ENCODE assay signal across 8 mouse cellular contexts in the genomic region with DNA sequence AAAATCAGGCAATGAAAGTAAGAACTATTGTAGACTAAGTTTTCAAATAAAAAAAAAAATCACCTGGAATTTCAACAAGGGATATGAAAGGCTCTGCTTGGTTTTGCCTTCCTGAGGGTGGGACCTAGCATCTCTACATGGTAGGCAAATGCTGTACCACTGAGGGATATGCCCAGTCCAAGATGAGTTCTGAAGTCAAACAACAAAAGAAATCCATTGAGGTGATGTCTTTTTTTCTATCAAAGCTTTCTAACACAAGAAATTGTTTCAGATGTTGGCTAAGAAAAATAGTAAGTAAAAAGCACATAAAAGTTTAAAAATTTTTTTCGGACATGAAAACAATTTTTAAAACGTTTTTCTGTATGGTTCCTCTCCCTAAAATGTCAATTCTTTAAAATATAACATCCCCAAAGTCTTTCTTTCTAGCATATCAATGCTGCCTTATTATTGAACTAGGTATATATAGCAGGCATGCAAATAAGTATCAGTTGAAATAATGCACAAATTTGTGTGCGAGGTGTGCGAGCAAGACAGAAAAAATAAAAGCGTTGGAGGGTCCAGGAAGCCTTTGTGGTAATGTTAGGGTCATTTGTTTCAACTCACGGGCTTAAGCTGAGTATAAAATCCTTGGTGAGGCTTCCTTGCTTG. TPM values are rescaled to one million over a fixed set of nuclear protein-coding genes. Genes with fewer than 3 reads are reported as not detected.
DNase-seq lines count a peak whose midpoint lies in the region; ATAC-seq and TF ChIP-seq lines count a peak whose summit lies in the region.

No protein-coding gene starts in this region.

- H3K4me1 ChIP-seq in heart, embryonic 12.5 days (replicated peaks), result no peaks in the 10 kb centered on the region
- H3K4me1 ChIP-seq in ES-Bruce4 (ENCODE audit: control insufficient read depth, insufficient read depth, low read length), result no peaks in the 10 kb centered on the region
- H3K4me1 ChIP-seq in hindbrain, embryonic 10.5 days (replicated peaks), result no peaks in the 10 kb centered on the region; the same call in 1 of the 2 replicates

- TF ChIP-seq EP300 in ES-Bruce4 (IDR thresholded peaks at IDR 0.05; ENCODE audit: insufficient read depth, low read depth, low read length), result no peak

- DNase-seq in heart, postnatal 25 days (ENCODE audit: low spot score), result no peak
- DNase-seq in hindbrain, embryonic 10.5 days (ENCODE audit: low spot score), result no peak
- no peak for DNase-seq in spleen, postnatal 4 days (ENCODE audit: low spot score in 2 of 2)
- no peak for DNase-seq in urinary bladder, postnatal 36 days (ENCODE audit: low spot score in 2 of 2)
- no peak for DNase-seq in left cerebral cortex, adult 9 months (ENCODE audit: low spot score in 2 of 2)

- intact Hi-C loops in heart, postnatal 25 days (cut with DNase I), result loop anchor here (2.0 to 5.0 kb wide), 2 partner anchors 351 to 356 kb away; no protein-coding TSS in a partner anchor

- no peak for TF ChIP-seq POLR2A in ES-Bruce4 (IDR thresholded peaks at IDR 0.05; ENCODE audit: insufficient read depth, low read length)

- no peaks in the 10 kb centered on the region for H3K36me3 ChIP-seq in heart, embryonic 12.5 days
- H3K36me3 ChIP-seq in ES-Bruce4 (ENCODE audit: control insufficient read depth, insufficient read depth, low read length, poor library complexity, severe bottlenecking), result no peaks in the 10 kb centered on the region
- H3K36me3 ChIP-seq in hindbrain, embryonic 10.5 days, result no peaks in the 10 kb centered on the region

- 23% methylated on average over 6 of the region's 6 CpGs for WGBS in heart, embryonic 12.5 days
- WGBS in hindbrain, embryonic 10.5 days, result 24% methylated on average over 6 of the region's 6 CpGs

- no peak for TF ChIP-seq CTCF in ES-Bruce4 (IDR thresholded peaks at IDR 0.05; ENCODE audit: low read depth, low read length)

- no peak overlapping the region for H3K27ac ChIP-seq in heart, embryonic 12.5 days (ENCODE audit: poor library complexity, severe bottlenecking)
- H3K27ac ChIP-seq in ES-Bruce4 (ENCODE audit: insufficient read depth, low read length), result no peak overlapping the region
- peak overlapping the region; percentile 92; the same call in 1 of the 2 replicates for H3K27ac ChIP-seq in hindbrain, embryonic 10.5 days

- H3K4me3 ChIP-seq in heart, embryonic 12.5 days, result peak overlapping the region; percentile 66; the same call in 1 of the 2 replicates
- 0 out of 2 replicates have a peak overlapping the region, but pooled peaks have one; percentile 29 for H3K4me3 ChIP-seq in ES-Bruce4 (ENCODE audit: low read depth, low read length)
- peak overlapping the region; percentile 78 for H3K4me3 ChIP-seq in hindbrain, embryonic 10.5 days

- ATAC-seq in heart, embryonic 12.5 days (ENCODE audit: insufficient number of reproducible peaks, low FRiP score), result no peak; the same call in 1 of the 2 replicates
- peak; percentile 8; the same call in 1 of the 2 replicates for ATAC-seq in megakaryocyte, adult 5-6 weeks (ENCODE audit: poor library complexity, severe bottlenecking)

- peak overlapping the region; percentile 84 for H3K4me2 ChIP-seq in heart, embryonic 12.5 days

- H3K27me3 ChIP-seq in heart, embryonic 12.5 days (replicated peaks), result no peaks in the 10 kb centered on the region
- H3K27me3 ChIP-seq in ES-Bruce4 (ENCODE audit: control insufficient read depth, insufficient read depth, low read length, poor library complexity, severe bottlenecking), result no peaks in the 10 kb centered on the region
- H3K27me3 ChIP-seq in hindbrain, embryonic 10.5 days (ENCODE audit: insufficient read depth, poor library complexity, severe bottlenecking), result no peaks in the 10 kb centered on the region

- H3K9me3 ChIP-seq in heart, embryonic 12.5 days (replicated peaks), result no peaks in the 10 kb centered on the region
- no peaks in the 10 kb centered on the region for H3K9me3 ChIP-seq in ES-Bruce4 (replicated peaks; ENCODE audit: control insufficient read depth, insufficient read depth, low read length, poor library complexity, severe bottlenecking)
- no peaks in the 10 kb centered on the region for H3K9me3 ChIP-seq in hindbrain, embryonic 10.5 days

- no peak overlapping the region for H3K9ac ChIP-seq in heart, embryonic 12.5 days
- peak overlapping the region; percentile 30; the same call in 1 of the 2 replicates for H3K9ac ChIP-seq in ES-Bruce4 (ENCODE audit: low read depth, poor library complexity, severe bottlenecking)

RNA-seq across cellular contexts. Expression of a gene that starts 0.6 kb away (rescaled TPM):
- 37.4 and 41.4 TPM in 2 replicates for polyA plus RNA-seq in heart, embryonic 12.5 days (2016; fragmentation: Nextera tagmentation; extraction: Ambion mirVana)
- 10 to 100 TPM; 34.6 to 39.7 TPM for total RNA-seq in heart, postnatal 25 days (2021)
- 9.9 and 11.4 TPM in 2 replicates for polyA plus RNA-seq in ES-Bruce4 (2011; ENCODE audit: insufficient read depth, insufficient read length, low read depth, missing spikeins)
- 23.2 and 26.3 TPM in 2 replicates for polyA plus RNA-seq in hindbrain, embryonic 10.5 days (2016; fragmentation: Nextera tagmentation; extraction: Ambion mirVana)
- 4.1 and 9.3 TPM in 2 replicates for total RNA-seq in megakaryocyte, adult 5-6 weeks (2015)
- total RNA-seq in megakaryocyte, adult 5-6 weeks (2017), result 6.7 and 6.8 TPM in 2 replicates
